Mouse (Mus musculus) midbrain, postnatal 0 days (tissue): ENCODE data around the gene Ccdc9b. TPM values are rescaled to one million over a fixed set of nuclear protein-coding genes. Genes with fewer than 3 reads are reported as not detected.

ENCODE experiments used
- ATAC-seq: fragments of 200-750 bp; cut with Nextera tagmentation; 2 replicates; pipeline ENCODE4 v1.8.0; 2017; ENCODE audit warnings: moderate number of reproducible peaks, mild to moderate bottlenecking, moderate TSS enrichment, moderate library complexity; ENCODE audit not compliant: low FRiP score
- DNase-seq: peaks from one replicate; pipeline ENCODE4 v3.0.0-alpha.2; 2015; ENCODE audit warnings: low spot score
- H3K27ac ChIP-seq: fragments of 300-500 bp; sonication (generic); 2 replicates; pipeline ENCODE4 v1.5.1; 2014; ENCODE audit warnings: low read depth, mild to moderate bottlenecking, low read length, mixed read lengths
- H3K27me3 ChIP-seq: fragments of 300-500 bp; sonication (generic); 2 replicates; pipeline ENCODE4 v1.6.1; 2014; ENCODE audit warnings: low read length, control low read depth, mixed read lengths; ENCODE audit not compliant: insufficient read depth
- H3K36me3 ChIP-seq: fragments of 300-500 bp; sonication (generic); 2 replicates; pipeline ENCODE4 v1.6.1; 2014; ENCODE audit warnings: low read length, control low read depth, mixed read lengths; ENCODE audit not compliant: insufficient read depth
- H3K4me1 ChIP-seq: fragments of 300-500 bp; sonication (generic); 2 replicates; pipeline ENCODE4 v1.6.1; 2014; ENCODE audit warnings: mild to moderate bottlenecking, control low read depth, antibody characterized with exemption, low read length, mixed read lengths; ENCODE audit not compliant: insufficient read depth
- H3K4me2 ChIP-seq: fragments of 300-500 bp; sonication (generic); 2 replicates; pipeline ENCODE4 v1.6.1; 2014; ENCODE audit warnings: low read depth, mild to moderate bottlenecking, low read length, mixed read lengths; ENCODE audit not compliant: poor library complexity, severe bottlenecking
- H3K4me3 ChIP-seq: fragments of 300-500 bp; sonication (generic); 2 replicates; pipeline ENCODE4 v1.5.1; 2014; ENCODE audit warnings: low read depth, mild to moderate bottlenecking, low read length, moderate library complexity
- H3K9ac ChIP-seq: fragments of 300-500 bp; sonication (generic); replicated peaks from 2 replicates; pipeline ENCODE4 v1.6.1; 2014; ENCODE audit warnings: mild to moderate bottlenecking, low read length, moderate library complexity, mixed read lengths; ENCODE audit not compliant: poor library complexity, severe bottlenecking
- H3K9me3 ChIP-seq: fragments of 300-500 bp; sonication (generic); 2 replicates; pipeline ENCODE4 v1.6.1; 2016; ENCODE audit warnings: low read length, control low read depth
- CTCF ChIP-seq: IDR thresholded peaks from 2 replicates; pipeline ENCODE4 v1.5.1; 2016; ENCODE audit warnings: antibody characterized with exemption, mild to moderate bottlenecking
- WGBS: fragments of 180-500 bp; shearing (Covaris S2); extraction: QIAGEN DNeasy Blood & Tissue Kit; methylation state at CpG from one replicate; pipeline ENCODE4 v1.1.7; 2014; 5-methylcytosine and 5-hydroxymethylcytosine counted together
- polyA plus RNA-seq: library from polyadenylated mRNA; unstranded; fragments of >200 nt; fragmentation: Nextera tagmentation; extraction: Ambion mirVana; gene quantifications from 2 replicates; pipeline ENCODE4 v1.2.1, GENCODE M21; 2015
- total RNA-seq: library from RNA; depleted of rRNA; stranded (reverse); fragments of >200 nt; gene quantifications from 2 replicates; pipeline ENCODE4 v1.2.3, GENCODE M21; 2014

The Ccdc9b gene
- total and polyA plus RNA-seq, 2 experiments from 2014 or later = 0.79 to 1.5 TPM

DNA sequence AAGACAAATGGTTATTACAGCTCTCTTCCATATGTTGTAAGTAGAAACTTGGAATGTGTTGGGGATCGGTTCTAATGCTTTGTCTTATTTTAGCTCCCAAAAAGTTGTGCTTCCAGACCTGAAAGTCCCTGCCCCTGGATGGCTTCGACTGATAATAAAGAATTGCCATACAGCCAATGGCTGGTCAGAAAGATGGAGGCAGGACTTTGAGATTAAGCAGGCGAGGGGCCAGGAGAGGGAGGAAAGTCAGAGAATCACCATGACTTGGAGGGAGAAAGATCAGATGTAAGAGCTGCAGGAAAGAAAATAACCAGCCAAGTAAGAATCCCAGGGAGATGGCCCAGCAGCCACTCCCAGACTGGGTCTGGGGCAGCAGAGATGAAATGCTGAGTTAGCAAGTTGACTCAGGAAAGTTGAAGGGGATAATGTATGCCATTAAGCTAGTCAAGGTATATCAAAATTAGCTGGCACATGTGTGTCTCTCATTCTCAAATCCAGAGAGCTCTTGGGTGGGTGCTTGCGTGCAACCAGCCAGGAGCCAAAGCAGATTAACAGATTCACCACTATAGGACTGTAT, 40.2 kb upstream of the Ccdc9b start:
- no peak for TF ChIP-seq CTCF
- WGBS = 80% methylated on average over 4 of the region's 4 CpGs
- no peak for ATAC-seq

DNA sequence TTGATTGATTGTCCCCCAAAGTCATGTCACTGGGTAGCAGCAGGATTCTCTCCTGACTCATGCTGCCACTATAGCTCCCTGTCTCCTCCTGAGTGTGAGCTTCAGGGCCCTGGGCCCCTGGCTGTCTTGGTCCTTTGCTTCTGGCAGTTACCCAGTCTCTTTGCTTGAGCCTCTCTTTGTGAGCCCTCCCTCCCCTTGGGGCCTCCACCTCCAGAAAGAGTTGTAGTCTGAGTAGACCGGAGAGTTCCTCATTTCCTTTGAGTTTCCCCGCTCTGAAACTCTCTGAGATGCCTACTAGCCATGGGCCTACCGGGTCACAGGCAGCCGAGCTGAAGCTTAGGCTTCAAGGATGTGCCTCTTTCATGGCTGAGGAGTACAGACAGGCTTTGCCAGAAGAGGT, 31.2 kb upstream of the Ccdc9b start:
- H3K36me3 ChIP-seq = peaks cover 37% of the 10 kb centered on the region
- 88% methylated on average over 4 of the region's 4 CpGs for WGBS
- no peaks in the 10 kb centered on the region for H3K9me3 ChIP-seq
- H3K27ac ChIP-seq = no peak overlapping the region
- ATAC-seq = no peak
- no peak overlapping the region for H3K4me3 ChIP-seq
- TF ChIP-seq CTCF = no peak
- no peaks in the 10 kb centered on the region for H3K27me3 ChIP-seq
- DNase-seq = no peak
- no peak overlapping the region for H3K9ac ChIP-seq
- H3K4me2 ChIP-seq = no peak overlapping the region
- no peaks in the 10 kb centered on the region for H3K4me1 ChIP-seq

More for the DNA sequence above, 40.2 kb upstream of the Ccdc9b start:
- H3K4me1 ChIP-seq = no peaks in the 10 kb centered on the region
- no peak overlapping the region for H3K27ac ChIP-seq
- H3K4me2 ChIP-seq = no peak overlapping the region
- H3K9me3 ChIP-seq = no peaks in the 10 kb centered on the region
- no peaks in the 10 kb centered on the region for H3K36me3 ChIP-seq
- no peaks in the 10 kb centered on the region for H3K27me3 ChIP-seq
- DNase-seq = no peak
- H3K9ac ChIP-seq = no peak overlapping the region
- H3K4me3 ChIP-seq = no peak overlapping the region

DNA sequence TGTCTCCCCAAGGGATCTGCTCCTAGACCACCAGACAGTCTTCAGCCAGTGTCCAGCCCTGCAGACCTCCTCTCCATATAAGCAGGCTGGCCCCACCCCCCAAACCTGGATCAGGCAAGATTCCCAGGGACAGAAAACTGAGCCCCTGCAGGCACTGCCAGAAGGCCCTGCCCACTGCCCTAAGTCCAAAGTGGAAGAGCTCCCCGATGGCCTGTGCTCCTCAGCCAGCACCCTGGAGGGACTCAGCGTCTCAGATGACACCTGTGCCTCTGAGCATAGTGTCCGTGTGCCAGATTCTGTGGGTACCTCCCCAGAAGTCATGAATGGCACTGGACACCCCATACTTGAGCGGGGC, 29.8 kb upstream of the Ccdc9b start:
- Histone ChIP-seq H3K4me3 (no peak overlapping the region), H3K36me3 (peaks cover 48% of the 10 kb centered on the region), H3K27ac (no peak overlapping the region), H3K27me3 (no peaks in the 10 kb centered on the region), H3K4me2 (no peak overlapping the region), H3K9me3 (no peaks in the 10 kb centered on the region), H3K4me1 (no peaks in the 10 kb centered on the region), H3K9ac (no peak overlapping the region)
- ATAC-seq (no peak), DNase-seq (no peak)
- no peak for TF ChIP-seq CTCF
- 80% methylated on average over 4 of the region's 4 CpGs for WGBS

DNA sequence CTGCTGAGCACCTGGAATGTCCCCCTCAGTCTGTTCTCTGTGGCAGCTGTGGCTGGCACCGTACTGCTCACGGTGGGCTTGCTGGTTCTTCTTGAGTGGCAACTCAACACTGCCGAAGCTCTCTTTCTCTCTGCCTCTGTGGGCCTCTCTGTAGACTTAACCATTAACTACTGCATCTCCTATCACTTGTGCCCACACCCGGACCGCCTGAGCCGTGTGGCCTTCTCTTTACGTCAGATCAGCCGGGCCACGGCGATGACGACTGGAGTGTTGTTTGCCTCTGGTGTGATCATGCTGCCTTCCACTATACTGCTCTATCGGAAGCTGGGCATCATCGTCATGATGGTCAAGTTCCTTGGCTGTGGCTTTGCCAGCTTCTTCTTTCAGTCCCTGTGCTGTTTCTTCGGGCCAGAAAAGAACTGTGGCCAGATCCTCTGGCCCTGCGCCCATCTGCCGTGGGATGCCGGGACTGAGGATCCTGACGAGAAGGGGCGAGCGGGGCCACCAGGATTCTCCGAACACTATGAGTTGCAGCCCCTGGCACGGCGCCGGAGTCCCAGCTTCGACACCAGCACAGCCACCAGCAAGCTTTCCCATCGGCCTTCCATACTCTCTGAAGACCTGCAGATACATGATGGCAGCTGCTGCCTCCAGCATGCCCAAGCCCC, 29.3 kb upstream of the Ccdc9b start:
- H3K36me3 ChIP-seq = peaks cover 53% of the 10 kb centered on the region
- no peak overlapping the region for H3K4me3 ChIP-seq
- no peak for ATAC-seq
- no peaks in the 10 kb centered on the region for H3K27me3 ChIP-seq
- DNase-seq = no peak
- H3K9me3 ChIP-seq = no peaks in the 10 kb centered on the region
- no peaks in the 10 kb centered on the region for H3K4me1 ChIP-seq
- H3K27ac ChIP-seq = no peak overlapping the region
- H3K4me2 ChIP-seq = no peak overlapping the region
- H3K9ac ChIP-seq = no peak overlapping the region
- WGBS = 94% methylated on average over 26 of the region's 26 CpGs
- no peak for TF ChIP-seq CTCF

DNA sequence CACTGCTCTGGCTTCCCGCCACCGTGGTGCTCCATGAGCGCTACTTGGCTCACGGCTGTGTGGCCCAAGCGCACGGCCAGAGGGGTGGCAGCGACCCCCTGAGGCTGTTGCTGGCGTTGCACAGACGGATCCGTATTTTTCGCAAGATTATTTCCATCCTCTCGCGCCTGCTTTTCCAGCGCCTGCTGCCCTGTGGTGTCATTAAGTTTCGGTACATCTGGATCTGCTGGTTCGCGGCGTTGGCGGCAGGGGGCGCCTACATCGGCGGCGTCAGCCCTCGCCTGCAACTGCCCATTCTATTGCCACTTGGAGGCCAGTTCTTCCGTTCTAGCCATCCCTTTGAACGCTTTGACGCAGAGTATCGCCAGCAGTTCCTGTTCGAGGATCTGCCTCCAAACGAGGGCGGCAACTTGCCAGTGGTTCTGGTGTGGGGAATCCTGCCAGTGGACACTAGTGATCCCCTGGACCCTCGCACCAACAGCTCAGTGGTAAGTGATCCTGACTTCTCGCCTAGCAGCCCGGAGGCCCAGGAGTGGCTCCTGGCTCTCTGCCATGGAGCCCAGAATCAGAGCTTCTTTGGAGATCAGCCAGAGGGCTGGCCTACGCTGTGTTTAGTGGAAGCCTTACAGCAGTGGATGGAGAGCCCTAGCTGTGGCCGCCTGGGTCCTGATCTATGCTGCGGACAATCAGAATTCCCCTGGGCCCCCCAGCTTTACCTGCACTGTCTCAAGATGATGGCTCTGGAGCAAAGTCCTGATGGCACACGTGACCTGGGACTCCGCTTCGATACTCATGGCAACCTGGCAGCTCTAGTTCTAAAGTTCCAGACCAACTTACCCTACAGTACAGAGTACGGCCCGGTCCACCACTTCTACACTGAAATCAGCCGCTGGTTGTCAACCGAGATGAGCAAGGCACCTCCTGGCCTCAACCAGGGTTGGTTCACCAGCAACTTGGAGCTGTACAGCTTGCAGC, 28.4 kb upstream of the Ccdc9b start:
- peak; percentile 71; the same call in 1 of the 2 replicates for TF ChIP-seq CTCF
- Histone ChIP-seq H3K9me3 (no peaks in the 10 kb centered on the region), H3K27ac (no peak overlapping the region), H3K4me2 (peak overlapping the region; percentile 2; the same call in 1 of the 2 replicates), H3K4me3 (no peak overlapping the region), H3K36me3 (peaks cover 60% of the 10 kb centered on the region), H3K27me3 (no peaks in the 10 kb centered on the region), H3K4me1 (no peaks in the 10 kb centered on the region), H3K9ac (no peak overlapping the region)
- ATAC-seq (peak; percentile 67), DNase-seq (peak; percentile 77)
- WGBS = 27% methylated on average over 44 of the region's 44 CpGs

DNA sequence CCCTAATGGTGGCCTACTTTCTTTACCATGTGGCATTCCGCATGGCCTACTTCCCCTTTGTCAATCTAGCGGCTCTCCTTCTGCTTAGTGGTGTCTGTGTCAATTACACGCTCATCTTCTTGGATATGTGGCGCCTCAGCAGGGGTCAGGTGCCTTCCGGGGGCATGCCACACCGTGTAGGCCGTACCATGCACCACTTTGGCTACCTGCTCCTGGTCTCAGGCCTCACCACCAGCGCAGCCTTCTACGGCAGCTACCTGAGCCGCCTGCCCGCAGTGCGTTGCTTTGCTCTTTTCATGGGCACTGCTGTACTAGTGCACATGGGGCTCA, 27.7 kb upstream of the Ccdc9b start:
- WGBS = 49% methylated on average over 12 of the region's 12 CpGs
- no peak overlapping the region for H3K9ac ChIP-seq
- no peak overlapping the region for H3K27ac ChIP-seq
- ATAC-seq = no peak
- no peak overlapping the region for H3K4me3 ChIP-seq
- no peaks in the 10 kb centered on the region for H3K9me3 ChIP-seq
- peak overlapping the region; percentile 2; the same call in 1 of the 2 replicates for H3K4me2 ChIP-seq
- no peaks in the 10 kb centered on the region for H3K4me1 ChIP-seq
- no peaks in the 10 kb centered on the region for H3K27me3 ChIP-seq
- DNase-seq = no peak
- no peak for TF ChIP-seq CTCF
- peaks cover 60% of the 10 kb centered on the region for H3K36me3 ChIP-seq
